Comparison of ENCODE assay signal across 8 mouse cellular contexts in the genomic region with DNA sequence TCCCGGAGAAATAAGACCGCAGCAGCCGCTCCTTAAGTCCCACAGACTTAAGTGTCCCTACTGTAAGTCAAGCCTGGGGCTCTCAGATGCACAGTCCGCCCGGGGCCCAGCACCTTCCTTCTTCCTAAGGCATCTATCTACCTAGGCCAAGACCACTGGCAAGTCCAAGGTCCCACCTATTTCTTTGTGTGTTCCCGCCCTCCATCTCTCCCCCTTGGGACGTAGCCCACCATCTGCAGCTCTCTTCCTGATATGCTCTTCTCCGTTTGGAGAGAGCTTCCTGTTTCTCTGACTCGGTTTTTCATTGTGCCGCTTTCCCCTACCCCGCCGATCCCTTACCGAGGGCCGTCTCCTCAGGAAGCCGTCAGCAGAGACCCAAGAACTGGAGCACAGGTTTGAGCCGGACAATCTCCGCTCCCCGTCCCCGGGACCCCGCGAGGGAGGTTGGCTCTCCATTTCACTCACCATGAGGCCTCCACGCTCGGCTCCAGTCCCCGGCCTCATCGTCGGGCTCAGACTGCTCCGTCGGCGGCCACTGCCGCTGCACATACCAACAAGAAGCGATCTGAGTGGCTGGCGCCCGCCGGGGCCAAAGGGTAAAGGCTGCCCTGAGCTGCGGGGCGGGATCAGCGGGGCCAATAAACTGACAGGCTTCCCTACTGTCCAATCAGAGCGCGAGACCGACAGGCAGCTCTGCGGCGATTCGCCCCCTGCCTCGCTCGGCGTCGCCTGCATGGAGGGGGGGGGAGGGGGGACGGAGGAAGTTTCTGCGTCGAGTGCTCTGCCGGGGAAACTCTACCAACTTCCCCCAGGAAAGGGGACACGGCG. TPM values are rescaled to one million over a fixed set of nuclear protein-coding genes. Genes with fewer than 3 reads are reported as not detected.
DNase-seq lines count a peak whose midpoint lies in the region; ATAC-seq lines count a peak whose summit lies in the region.

A gene (minus strand): TSS at position 601 of the 828 bp plus-strand sequence.

- peak; percentile 99 to 100 for DNase-seq in adrenal gland, adult 18-20 months (ENCODE audit: low spot score in 2 of 2)
- DNase-seq in embryo, embryonic 11 days, result peak; percentile 98
- peak; percentile 100 for DNase-seq in gastrocnemius, postnatal 25 days
- DNase-seq in intestine, embryonic 14.5 days (ENCODE audit: low spot score), result peak; percentile 100
- DNase-seq in left cerebral cortex, postnatal 14 days (ENCODE audit: low spot score in 2 of 2), result peak; percentile 99 to 100
- DNase-seq in mesoderm, embryonic 11.5 days (ENCODE audit: low read depth, low spot score), result peak; percentile 99
- DNase-seq in right cerebral cortex, postnatal 36 days (ENCODE audit: low spot score in 2 of 2), result peak; percentile 99
- DNase-seq in yolk sac, embryonic 10.5 days (ENCODE audit: low spot score), result peak; percentile 99

- peak within 1 kb of the TSS; percentile 92 for H3K4me3 ChIP-seq in intestine, embryonic 14.5 days (ENCODE audit: low read depth, low read length)

- peak within 1 kb of the TSS; percentile 97 for H3K27ac ChIP-seq in intestine, embryonic 14.5 days (ENCODE audit: low read depth)

- H3K9ac ChIP-seq in intestine, embryonic 14.5 days (ENCODE audit: low read length), result peak within 1 kb of the TSS; percentile 87

- intact Hi-C loops in left cerebral cortex, postnatal 14 days (cut with DNase I), result loop anchor here (10.0 kb wide), 1 partner anchor 436 kb away; no protein-coding TSS in a partner anchor

- H3K4me2 ChIP-seq in intestine, embryonic 14.5 days (ENCODE audit: low read length), result peak within 1 kb of the TSS; percentile 81

- H3K27me3 ChIP-seq in intestine, embryonic 14.5 days (replicated peaks; ENCODE audit: control insufficient read depth, insufficient read depth, low read length), result no peaks in the 10 kb centered on the region

- under 1% methylated on average over 49 of the region's 53 CpGs for WGBS in intestine, embryonic 14.5 days

- H3K9me3 ChIP-seq in intestine, embryonic 14.5 days (ENCODE audit: control insufficient read depth, low read length), result no peaks in the 10 kb centered on the region

- H3K4me1 ChIP-seq in intestine, embryonic 14.5 days (replicated peaks; ENCODE audit: control insufficient read depth, insufficient read depth, low read length), result peaks cover 8% of the 10 kb centered on the region

- H3K36me3 ChIP-seq in intestine, embryonic 14.5 days (ENCODE audit: control insufficient read depth, insufficient read depth, low read length), result peaks cover 47% of the 10 kb centered on the region

- ATAC-seq in intestine, embryonic 14.5 days (replicated peaks; ENCODE audit: low FRiP score, low TSS enrichment, low read depth), result peak; percentile 97

RNA-seq across cellular contexts. Expression of the gene that starts here (rescaled TPM):
- 10 to 100 TPM; 56.4 to 81.3 TPM for total RNA-seq in adrenal gland, adult 18-20 months (2021)
- total RNA-seq in gastrocnemius, postnatal 25 days (2021), result 10 to 100 TPM; 23.4 to 27.0 TPM
- polyA plus RNA-seq in intestine, embryonic 14.5 days (2014; fragmentation: Nextera tagmentation; extraction: Ambion mirVana), result 166 and 169 TPM in 2 replicates
- total RNA-seq in left cerebral cortex, postnatal 14 days (2021), result 10 to 100 TPM; 33.8 to 41.7 TPM

Comparison
In these comparisons a context has a peak if more than half of its experiments do, and no peak if none do; other contexts are left out.
1. Peak in every context shown above with its lines: DNase-seq, ATAC-seq, H3K4me3 ChIP-seq and H3K27ac ChIP-seq.